15 mouse cellular contexts compared by ENCODE assay signal in genomic region chr16:96669706-96670105, GRCm38 (mm10).
"Had no signal": no experiment of that assay in that cellular context is flagged by ENCODE, and none has a peak within 500 bp of the region (broad histone marks: within the 10 kb centered on the region; RNA-seq: fewer than 3 reads in every experiment).

No protein-coding gene starts in this region.

- H3K27me3 ChIP-seq: liver, embryonic 13.5 days; midbrain, embryonic 15.5 days; stomach, embryonic 15.5 days had no signal

- ATAC-seq: intestine, postnatal 0 days; liver, postnatal 0 days; midbrain, embryonic 15.5 days had no signal

- H3K4me1 ChIP-seq: limb, embryonic 12.5 days; liver, embryonic 13.5 days; stomach, embryonic 15.5 days had no signal

- H3K9ac ChIP-seq: limb, embryonic 12.5 days; liver, embryonic 13.5 days; liver, postnatal 0 days; midbrain, embryonic 15.5 days; neural tube, embryonic 13.5 days; stomach, embryonic 15.5 days had no signal

- H3K36me3 ChIP-seq: limb, embryonic 12.5 days; liver, embryonic 13.5 days; midbrain, embryonic 15.5 days; neural tube, embryonic 13.5 days; stomach, embryonic 15.5 days had no signal

- H3K9me3 ChIP-seq: limb, embryonic 12.5 days; liver, embryonic 13.5 days; midbrain, embryonic 15.5 days; neural tube, embryonic 13.5 days; stomach, embryonic 15.5 days had no signal

- H3K27ac ChIP-seq: layer of hippocampus, adult 2 months; limb, embryonic 12.5 days; liver, embryonic 13.5 days; midbrain, embryonic 15.5 days; neural tube, embryonic 13.5 days; stomach, embryonic 15.5 days had no signal

- H3K4me3 ChIP-seq: layer of hippocampus, adult 2 months; limb, embryonic 12.5 days; liver, embryonic 13.5 days; midbrain, embryonic 15.5 days; neural tube, embryonic 13.5 days; stomach, embryonic 15.5 days had no signal

- DNase-seq: kidney, adult 8-10 months; kidney, postnatal 25 days; liver; liver, embryonic 13.5 days; liver, postnatal 0 days; right cerebral cortex, postnatal 14 days; thymus, adult 2 months; thymus, postnatal 25 days had no signal

- H3K4me2 ChIP-seq: limb, embryonic 12.5 days; liver, embryonic 13.5 days; midbrain, embryonic 11.5 days; midbrain, embryonic 15.5 days; neural tube, embryonic 13.5 days; stomach, embryonic 15.5 days had no signal
